Mouse (Mus musculus): ENCODE measurements around the gene Ank3. TPM values are rescaled to one million over a fixed set of nuclear protein-coding genes. Genes with fewer than 3 reads are reported as not detected.

Ank3 gene
- total and polyA plus RNA-seq, 3 experiments = 3.2 to 6.7 TPM; not detected in 1

DNA sequence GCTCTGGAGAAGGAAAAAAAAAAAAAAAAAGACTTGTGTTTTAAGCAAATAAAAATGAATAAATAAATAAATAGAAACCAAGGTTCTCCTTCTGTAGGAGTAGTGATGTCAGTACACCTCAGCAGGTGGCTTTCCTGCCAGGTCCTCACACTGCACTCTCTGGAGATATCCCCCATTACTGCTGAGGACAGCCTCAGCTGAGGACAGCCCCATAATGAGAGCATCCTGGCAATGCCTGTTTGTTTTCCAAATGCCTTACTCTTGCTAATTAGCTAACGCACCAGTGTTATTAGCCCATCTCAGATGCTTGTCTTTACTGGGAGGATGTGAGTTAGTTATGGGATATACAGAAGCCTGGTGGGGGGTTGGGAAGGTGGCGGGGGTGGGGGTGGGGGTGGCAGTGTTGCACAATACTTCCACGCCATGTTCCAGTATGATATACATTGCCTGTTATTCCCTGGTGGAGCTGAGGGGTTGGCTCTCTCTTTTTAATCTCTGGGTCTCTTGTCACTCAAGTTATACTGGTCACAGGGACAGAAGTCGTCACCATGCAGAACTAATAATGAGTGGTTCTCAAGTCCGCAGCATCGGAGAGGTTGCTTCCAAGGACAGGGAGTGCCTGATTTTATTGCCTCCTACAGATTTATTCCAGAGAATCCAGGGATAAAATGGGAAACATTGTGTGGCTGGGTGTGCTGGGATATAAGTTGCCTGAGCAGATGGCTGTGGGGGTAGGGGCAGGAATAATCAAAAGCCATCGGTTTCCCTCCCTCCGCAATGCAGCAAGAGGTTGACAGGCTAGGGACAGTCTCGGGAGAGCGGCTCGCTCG lies 291.8 kb downstream of the Ank3 start:
- no peaks in the 10 kb centered on the region for H3K79me2 ChIP-seq (ENCODE audit: control insufficient read depth, insufficient read depth, low read length, poor library complexity)
- no peak for DNase-seq (ENCODE audit: low read depth, low spot score)
- no peak for TF ChIP-seq HCFC1 (IDR thresholded peaks at IDR 0.05; ENCODE audit: low read depth, low read length)
- no peaks in the 10 kb centered on the region for H3K27me3 ChIP-seq (ENCODE audit: control insufficient read depth in 1 of 2, insufficient read depth in 2 of 2, low read length in 2 of 2)
- no peaks in the 10 kb centered on the region for H3K4me1 ChIP-seq (ENCODE audit: control insufficient read depth in 1 of 2, insufficient read depth in 2 of 2, low read length in 2 of 2)
- no peak overlapping the region for H3K4me3 ChIP-seq (ENCODE audit: control insufficient read depth in 1 of 2, insufficient read depth in 1 of 2, low read depth in 2 of 2, low read length in 2 of 2)
- H3K27ac ChIP-seq (ENCODE audit: control insufficient read depth, low read depth, low read length) = no peak overlapping the region
- no peak overlapping the region for H3K9ac ChIP-seq (ENCODE audit: control insufficient read depth, low read depth, low read length, poor library complexity, severe bottlenecking)
- H3K36me3 ChIP-seq (ENCODE audit: control insufficient read depth in 1 of 2, insufficient read depth in 2 of 2, low read length in 2 of 2) = no peaks in the 10 kb centered on the region
- no peaks in the 10 kb centered on the region for H3K9me3 ChIP-seq (replicated peaks; ENCODE audit: insufficient read depth, low read length)

- H3K9ac ChIP-seq (ENCODE audit: control insufficient read depth, low read depth, low read length, poor library complexity, severe bottlenecking) = no peak overlapping the region
- H3K27ac ChIP-seq (ENCODE audit: control insufficient read depth, low read depth, low read length) = no peak overlapping the region
- H3K27me3 ChIP-seq (ENCODE audit: control insufficient read depth in 1 of 2, insufficient read depth in 2 of 2, low read length in 2 of 2) = no peaks in the 10 kb centered on the region
- no peaks in the 10 kb centered on the region for H3K4me1 ChIP-seq (ENCODE audit: control insufficient read depth in 1 of 2, insufficient read depth in 2 of 2, low read length in 2 of 2)
- no peaks in the 10 kb centered on the region for H3K36me3 ChIP-seq (ENCODE audit: control insufficient read depth in 1 of 2, insufficient read depth in 2 of 2, low read length in 2 of 2)
- no peak for TF ChIP-seq POLR2A (IDR thresholded peaks at IDR 0.05; ENCODE audit: control insufficient read depth in 1 of 2, insufficient read depth in 1 of 2, low read depth in 1 of 2, low read length in 2 of 2, poor library complexity in 1 of 2)
- TF ChIP-seq USF2 (IDR thresholded peaks at IDR 0.05; ENCODE audit: borderline replicate concordance in 1 of 2, insufficient read depth in 1 of 2, low read depth in 1 of 2, low read length in 2 of 2) = no peak
- TF ChIP-seq ZC3H11A (IDR thresholded peaks at IDR 0.05; ENCODE audit: low read depth, low read length) = no peak
- no peak for TF ChIP-seq ELF1 (IDR thresholded peaks at IDR 0.05; ENCODE audit: low read depth, low read length)
- TF ChIP-seq CHD2 (IDR thresholded peaks at IDR 0.05; ENCODE audit: low read length) = no peak
- TF ChIP-seq HCFC1 (IDR thresholded peaks at IDR 0.05; ENCODE audit: low read depth, low read length) = no peak
- no peak for TF ChIP-seq EP300 (IDR thresholded peaks at IDR 0.05; ENCODE audit: low read depth in 1 of 2, low read length in 2 of 2)
- TF ChIP-seq GABPA (IDR thresholded peaks at IDR 0.05; ENCODE audit: low read depth, low read length) = no peak
- no peak for DNase-seq (ENCODE audit: low read depth, low spot score)
- no peak overlapping the region for H3K4me3 ChIP-seq (ENCODE audit: control insufficient read depth in 1 of 2, insufficient read depth in 1 of 2, low read depth in 2 of 2, low read length in 2 of 2)
- H3K79me2 ChIP-seq (ENCODE audit: control insufficient read depth, insufficient read depth, low read length, poor library complexity) = no peaks in the 10 kb centered on the region
- H3K9me3 ChIP-seq (replicated peaks; ENCODE audit: insufficient read depth, low read length) = no peaks in the 10 kb centered on the region
These were observed 292.4 kb downstream of the Ank3 start for GRCm38 (mm10) chr10:69690961-69691451.

- H3K4me1 ChIP-seq (ENCODE audit: control insufficient read depth in 1 of 2, insufficient read depth in 2 of 2, low read length in 2 of 2) = no peaks in the 10 kb centered on the region
- no peak overlapping the region for H3K9ac ChIP-seq (ENCODE audit: control insufficient read depth, low read depth, low read length, poor library complexity, severe bottlenecking)
- no peaks in the 10 kb centered on the region for H3K9me3 ChIP-seq (replicated peaks; ENCODE audit: insufficient read depth, low read length)
- no peaks in the 10 kb centered on the region for H3K27me3 ChIP-seq (ENCODE audit: control insufficient read depth in 1 of 2, insufficient read depth in 2 of 2, low read length in 2 of 2)
- H3K4me3 ChIP-seq (ENCODE audit: control insufficient read depth in 1 of 2, insufficient read depth in 1 of 2, low read depth in 2 of 2, low read length in 2 of 2) = no peak overlapping the region
- H3K36me3 ChIP-seq (ENCODE audit: control insufficient read depth in 1 of 2, insufficient read depth in 2 of 2, low read length in 2 of 2) = no peaks in the 10 kb centered on the region
- H3K27ac ChIP-seq (ENCODE audit: control insufficient read depth, low read depth, low read length) = no peak overlapping the region
- H3K79me2 ChIP-seq (ENCODE audit: control insufficient read depth, insufficient read depth, low read length, poor library complexity) = no peaks in the 10 kb centered on the region
- no peak for TF ChIP-seq MAFK (IDR thresholded peaks at IDR 0.05; ENCODE audit: borderline replicate concordance, low read depth, low read length)
- TF ChIP-seq TCF12 (IDR thresholded peaks at IDR 0.05; ENCODE audit: low read depth, low read length) = no peak
- TF ChIP-seq NRF1 (IDR thresholded peaks at IDR 0.05; ENCODE audit: insufficient read depth, low read depth, low read length, poor library complexity, severe bottlenecking) = no peak
- TF ChIP-seq MAZ (IDR thresholded peaks at IDR 0.05; ENCODE audit: low read depth, low read length) = no peak
- no peak for TF ChIP-seq MAX (IDR thresholded peaks at IDR 0.05; ENCODE audit: low read length)
- no peak for TF ChIP-seq POLR2AphosphoS2 (IDR thresholded peaks at IDR 0.05; ENCODE audit: low read length)
- TF ChIP-seq RCOR1 (IDR thresholded peaks at IDR 0.05; ENCODE audit: low read depth, low read length) = no peak
- no peak for TF ChIP-seq E2F4 (IDR thresholded peaks at IDR 0.05; ENCODE audit: borderline replicate concordance, low read depth, low read length)
- TF ChIP-seq UBTF (IDR thresholded peaks at IDR 0.05; ENCODE audit: borderline replicate concordance, insufficient read depth, low read depth, low read length) = no peak
- TF ChIP-seq MEF2A (IDR thresholded peaks at IDR 0.05; ENCODE audit: extremely low read depth, insufficient replicate concordance, low read depth, low read length, poor library complexity, severe bottlenecking) = no peak
- no peak for TF ChIP-seq SMC3 (IDR thresholded peaks at IDR 0.05; ENCODE audit: low read depth, low read length)
- no peak for TF ChIP-seq RAD21 (IDR thresholded peaks at IDR 0.05; ENCODE audit: low read depth, low read length)
- TF ChIP-seq ZKSCAN1 (IDR thresholded peaks at IDR 0.05; ENCODE audit: low read depth, low read length) = no peak
- TF ChIP-seq EP300 (IDR thresholded peaks at IDR 0.05; ENCODE audit: low read depth in 1 of 2, low read length in 2 of 2) = no peak
- no peak for TF ChIP-seq JUND (IDR thresholded peaks at IDR 0.05; ENCODE audit: low read depth, low read length)
- no peak for DNase-seq (ENCODE audit: low read depth, low spot score)
These were observed 297.4 kb downstream of the Ank3 start for GRCm38 (mm10) chr10:69696019-69696418.

All from MEL (cell line).